Mouse (Mus musculus) gastrocnemius, postnatal 14 days (tissue): Measurements from ENCODE around the gene Crkl. TPM values are rescaled to one million over a fixed set of nuclear protein-coding genes. Genes with fewer than 3 reads are reported as not detected.

Source experiments
- DNase-seq: peaks from one replicate; pipeline ENCODE4 v3.0.0; 2021; ENCODE audit warnings: mixed read lengths
- intact Hi-C: fragments of 180-260 bp; cut with DNase I; formaldehyde crosslinking; loops from one replicate; pipeline ENCODE4 v1.15.1; 2025; ENCODE audit warnings: low total_unique reads
- total RNA-seq, 2 experiments: library from RNA; stranded (reverse); gene quantifications; 2 replicates each; pipeline ENCODE4 v1.2.3; 2021

Crkl gene
- total RNA-seq, 2 experiments from 2014 or later, result 21.0 to 21.2 TPM

DNA sequence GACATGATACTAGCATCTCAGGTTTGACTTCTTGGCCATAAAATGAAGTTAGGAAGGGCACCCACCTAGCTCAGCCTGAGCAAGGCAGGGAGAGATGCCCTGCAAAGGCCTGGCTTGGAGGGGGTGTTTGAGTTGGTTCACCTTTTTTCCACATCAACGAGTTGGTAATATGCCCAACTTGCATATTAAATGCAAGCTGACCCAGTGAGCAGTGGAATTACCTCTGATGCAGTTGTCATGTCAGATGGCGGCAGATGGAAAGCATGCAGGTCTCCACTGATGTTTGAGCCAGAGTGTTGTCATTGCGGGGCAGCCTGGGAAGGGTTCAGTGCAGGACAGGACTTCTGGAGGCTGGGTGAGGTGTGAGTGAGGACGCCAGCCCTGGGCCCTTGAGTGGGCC lies 59.6 kb downstream of the Crkl start:
- intact Hi-C loops, result no loop called here
- DNase-seq, result no peak

DNA sequence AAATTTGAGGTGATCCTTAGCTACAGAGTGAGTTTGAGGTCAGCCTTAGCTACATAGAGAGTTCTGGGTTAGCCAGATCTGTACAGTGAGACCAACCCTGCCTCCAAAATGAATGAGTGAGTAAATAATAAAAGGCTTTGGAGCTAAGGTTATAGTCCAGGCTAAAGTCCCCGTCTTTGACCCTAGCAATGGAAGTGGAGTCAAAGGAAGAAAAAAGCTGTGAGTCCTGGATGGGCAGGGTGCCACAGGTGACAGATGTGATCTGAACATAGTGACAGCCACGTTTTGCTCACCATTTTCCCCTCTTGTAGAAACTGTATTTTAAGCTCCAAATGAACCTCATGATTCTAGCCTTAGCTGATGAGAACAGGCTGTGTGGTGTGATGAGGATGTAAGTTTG lies 67.1 kb downstream of the Crkl start:
- intact Hi-C loops, result no loop called here
- DNase-seq, result no peak

DNA sequence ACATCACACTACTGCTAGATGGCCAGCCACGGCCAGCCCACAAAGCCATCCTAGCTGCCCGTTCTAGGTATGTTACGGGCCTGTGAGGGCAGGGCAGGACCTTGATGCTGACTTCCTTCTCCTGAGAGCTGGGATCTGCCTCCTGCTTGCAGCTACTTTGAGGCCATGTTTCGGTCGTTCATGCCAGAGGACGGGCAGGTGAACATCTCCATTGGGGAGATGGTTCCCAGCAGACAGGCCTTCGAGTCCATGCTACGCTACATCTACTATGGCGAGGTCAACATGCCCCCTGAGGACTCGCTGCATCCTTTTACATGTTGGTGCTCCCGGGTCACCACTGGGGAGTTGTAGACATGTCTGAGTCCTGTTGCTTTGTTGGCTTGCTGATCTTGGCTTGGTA lies 72.4 kb downstream of the Crkl start:
- intact Hi-C loops, result no loop called here
- DNase-seq, result no peak

DNA sequence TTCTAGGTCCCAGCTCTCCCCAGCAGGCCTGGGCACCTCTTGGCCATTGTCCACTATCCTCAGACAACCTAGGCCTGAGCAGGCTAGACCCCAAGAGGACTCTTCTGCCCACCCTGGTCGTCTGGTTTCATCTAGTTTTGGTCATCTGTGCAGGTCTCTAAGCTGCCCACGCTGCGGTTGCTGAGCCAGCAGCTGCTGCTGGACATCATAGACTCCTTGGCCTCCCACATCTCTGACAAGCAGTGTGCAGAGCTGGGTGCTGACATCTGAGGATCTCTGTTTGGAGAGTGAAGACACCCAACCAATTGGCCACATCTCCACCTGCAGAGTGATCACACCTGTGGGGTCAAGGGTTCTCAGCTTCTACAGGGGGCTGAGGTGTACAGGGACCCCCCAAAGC lies 73.7 kb downstream of the Crkl start:
- intact Hi-C loops, result no loop called here
- DNase-seq, result no peak

DNA sequence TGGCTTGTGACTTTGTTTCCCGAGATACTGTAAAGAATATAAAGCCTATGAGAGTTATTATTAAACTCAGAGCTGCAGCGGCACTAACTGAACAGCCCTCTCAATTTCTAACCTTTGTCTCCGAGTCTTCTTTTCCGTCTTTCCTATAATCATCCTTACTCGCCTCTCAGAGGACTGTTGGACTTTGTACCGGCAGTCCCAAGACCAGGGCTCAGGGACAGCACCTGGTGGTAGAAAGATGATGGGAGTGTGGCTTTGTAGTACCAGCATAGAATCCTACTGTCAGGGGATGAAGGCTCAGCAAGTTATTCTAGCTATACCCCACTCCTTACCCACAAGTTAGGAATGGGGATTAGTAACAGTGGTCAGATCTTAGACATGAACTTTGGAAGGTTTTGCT lies 74.4 kb downstream of the Crkl start:
- DNase-seq, result no peak
- intact Hi-C loops, result no loop called here

DNA sequence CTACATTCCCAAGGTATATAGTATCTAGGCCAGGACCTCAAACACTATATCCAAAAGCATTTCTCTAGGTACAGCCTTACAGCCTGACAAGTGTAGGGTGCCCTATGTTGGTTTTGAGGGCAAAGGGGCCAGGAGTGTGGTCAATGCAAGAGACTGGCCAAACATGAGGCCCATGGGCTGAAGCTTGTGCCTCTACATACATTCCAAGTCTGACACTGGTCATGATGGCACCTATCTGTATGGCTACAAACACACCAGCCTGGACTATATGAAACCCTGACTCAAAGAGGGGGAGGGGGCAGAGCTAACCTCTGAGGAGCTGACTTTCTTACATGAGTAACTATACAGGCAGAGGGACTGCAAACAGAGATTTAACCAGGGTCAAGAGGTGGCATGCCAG lies 75.8 kb downstream of the Crkl start:
- intact Hi-C loops, result no loop called here
- DNase-seq, result no peak

DNA sequence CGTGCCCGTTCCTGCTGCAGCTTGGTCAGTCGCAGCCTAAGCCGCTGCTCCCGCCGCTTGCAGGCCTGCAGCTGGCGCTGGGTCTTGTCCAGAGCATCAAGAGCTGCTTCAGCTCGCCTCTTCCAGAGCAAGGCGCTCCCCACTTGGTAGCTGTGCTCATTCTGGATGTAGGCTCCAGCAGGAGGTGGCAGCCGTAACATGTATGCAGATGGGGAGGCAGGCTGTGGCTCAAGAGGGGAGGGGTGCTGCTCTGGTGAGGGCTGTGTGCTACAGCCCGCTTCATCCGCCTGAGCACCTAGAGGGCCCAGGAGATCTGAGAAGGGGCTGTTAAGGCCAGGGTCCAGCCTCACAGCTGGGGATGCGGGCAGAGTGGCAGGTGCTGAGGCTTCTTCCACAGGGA lies 76.5 kb downstream of the Crkl start:
- no peak for DNase-seq
- intact Hi-C loops, result no loop called here

DNA sequence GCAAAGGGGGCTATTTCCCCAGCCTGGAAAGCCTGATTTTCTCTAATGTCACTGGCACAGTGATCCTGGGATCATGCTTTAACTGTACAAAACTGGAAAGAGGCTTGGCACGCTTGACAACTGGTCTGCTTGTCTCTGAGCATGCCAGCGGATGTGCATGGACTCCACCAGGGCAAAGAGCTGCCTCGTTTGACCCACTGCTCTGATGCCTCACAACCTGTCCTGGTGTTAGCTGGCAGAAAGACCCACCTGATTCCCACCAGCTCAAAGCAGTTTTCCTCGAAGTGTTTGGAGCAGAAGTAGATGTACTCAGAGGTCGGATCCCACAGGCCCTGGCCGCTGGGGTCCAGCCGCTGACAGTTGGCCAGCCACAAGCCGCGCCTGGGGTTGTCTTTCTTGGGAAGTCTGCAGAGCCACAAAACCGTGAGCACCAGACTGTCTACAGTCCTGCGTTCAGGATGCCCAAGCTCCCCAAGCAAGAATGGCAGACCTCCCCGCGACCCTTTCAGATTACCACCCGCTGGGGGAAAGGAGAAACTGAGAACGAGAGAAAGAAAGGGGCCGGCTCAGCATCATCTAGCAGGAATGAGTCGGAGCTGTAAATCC lies 78.3 kb downstream of the Crkl start:
- intact Hi-C loops, result no loop called here
- no peak for DNase-seq

DNA sequence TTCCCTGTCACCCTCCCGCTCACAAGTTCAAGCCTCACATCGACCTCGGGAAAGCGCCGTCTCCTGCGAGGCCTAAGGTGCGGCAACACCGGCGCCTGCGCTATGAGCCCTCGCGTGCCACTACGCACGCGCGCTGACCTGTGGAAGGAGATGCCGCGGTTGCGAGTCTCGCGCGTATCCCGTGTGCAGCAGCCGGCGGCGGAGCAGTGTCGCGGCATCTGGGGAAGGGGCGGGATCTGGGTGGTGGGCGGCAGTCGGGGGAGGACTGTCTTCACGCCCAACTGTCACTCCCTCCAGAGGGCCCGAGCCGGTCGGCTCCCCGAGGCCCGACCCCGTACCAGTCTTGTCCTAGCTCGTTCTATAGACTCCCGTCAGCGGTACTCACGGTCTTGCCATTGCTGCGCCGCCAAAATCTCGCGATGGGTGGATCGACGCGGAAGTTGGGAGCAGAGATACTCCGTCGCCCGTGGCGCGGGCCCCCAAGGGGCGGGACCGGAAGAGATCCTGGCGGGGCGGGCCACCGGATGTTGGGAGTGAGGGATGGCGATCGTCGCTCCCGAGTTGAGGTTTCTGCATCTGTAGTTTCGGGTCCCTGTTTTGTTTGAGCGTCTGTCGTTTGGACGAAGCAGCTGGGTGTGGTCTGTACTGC lies 79.0 kb downstream of the Crkl start, which contains the start of gene Thap7:
Gene Thap7, minus strand, starts transcription at position 497 of the 649 bp plus-strand sequence.
- intact Hi-C loops, result no loop called here
- peak; percentile 98 for DNase-seq

DNA sequence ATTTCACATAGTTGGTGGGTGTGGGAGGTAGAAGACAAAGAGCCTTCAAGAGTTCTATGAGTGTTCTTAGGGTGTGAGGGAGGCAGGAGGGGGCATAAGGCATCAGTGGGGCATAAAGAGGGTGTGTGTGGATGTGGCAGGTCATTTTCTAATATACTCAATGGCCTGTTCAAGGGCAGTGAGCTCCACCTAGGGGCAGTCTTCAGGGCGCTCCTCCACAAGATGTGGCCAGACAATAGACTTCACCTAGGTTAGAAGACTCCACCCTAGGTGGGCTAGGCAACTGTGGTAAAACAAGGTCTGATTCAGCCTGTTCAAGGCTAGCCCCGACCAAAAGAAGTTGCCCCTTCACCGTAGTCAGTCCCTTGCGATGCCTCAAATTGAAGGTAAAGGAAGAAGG lies 80.5 kb downstream of the Crkl start:
- intact Hi-C loops, result no loop called here
- no peak for DNase-seq

DNA sequence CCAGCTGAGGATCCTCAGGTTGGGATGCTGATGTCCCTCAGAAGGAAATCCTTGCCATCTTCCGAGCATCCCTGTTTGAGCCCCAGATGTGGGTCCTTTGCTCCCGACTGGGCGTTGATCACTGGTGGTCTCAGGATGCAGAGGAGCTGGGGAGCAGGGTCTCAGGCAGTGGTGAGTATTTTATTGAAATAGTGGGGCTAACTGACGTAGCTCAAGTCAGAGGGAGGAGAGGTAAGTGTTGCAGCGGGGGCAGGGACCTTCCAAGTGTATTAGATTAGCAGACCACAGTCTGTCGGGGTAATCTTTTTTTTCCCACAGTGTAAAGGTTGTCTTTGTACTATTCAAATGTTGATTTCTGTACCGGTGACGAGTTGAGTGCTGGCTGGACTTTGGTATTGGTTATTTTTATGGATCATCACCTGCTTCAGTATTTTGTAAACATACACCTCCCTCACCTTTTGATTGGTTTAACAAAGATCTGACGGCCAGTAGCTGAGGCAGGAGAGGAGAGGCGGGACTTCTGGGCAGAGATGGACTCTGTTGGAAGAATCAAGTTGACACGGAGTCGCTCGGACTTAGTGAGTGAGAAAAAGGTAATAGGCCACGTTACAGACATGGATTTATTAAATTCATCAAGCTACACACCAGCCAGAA lies 81.0 kb downstream of the Crkl start:
- DNase-seq, result no peak
- intact Hi-C loops, result no loop called here

DNA sequence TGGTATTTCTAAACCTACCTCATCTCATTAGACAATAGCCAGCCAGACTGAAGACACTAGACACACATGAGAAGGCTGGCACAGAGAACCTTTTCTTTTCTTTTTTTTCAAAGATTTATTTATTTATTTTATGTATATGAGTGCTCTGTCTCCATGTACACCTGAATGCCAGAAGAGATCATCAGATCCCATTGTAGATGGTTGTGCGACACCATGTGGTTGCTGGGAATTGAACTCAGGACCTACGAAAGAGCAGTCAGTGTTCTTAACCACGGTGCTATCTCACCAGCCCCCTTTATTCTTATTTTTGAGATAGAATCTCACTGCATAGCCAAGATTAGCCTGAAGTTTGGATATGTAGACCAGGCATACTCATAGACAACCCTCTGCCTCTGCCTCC lies 84.8 kb downstream of the Crkl start:
- no peak for DNase-seq
- intact Hi-C loops, result no loop called here

Other genes starting within 250 kb of the Crkl start
- 100 to 1,000 TPM; 144 TPM for gene Ube2l3, start 249.3 kb upstream of the Crkl start, total RNA-seq
- under 1 TPM in 1 of 2 experiments, not detected in 1; 0.10 TPM for gene Rimbp3, start 243.4 kb upstream of the Crkl start, total RNA-seq
- gene Hic2, start 218.4 kb upstream of the Crkl start, total RNA-seq, result 1 to 10 TPM; 1.1 to 1.2 TPM
- 1 to 10 TPM in 1 of 2 experiments, under 1 TPM in 1; 0.96 to 1.2 TPM for gene Tmem191c, start 175.9 kb upstream of the Crkl start, total RNA-seq
- under 1 TPM; 0.29 to 0.72 TPM for gene Serpind1, start 120.6 kb upstream of the Crkl start, total RNA-seq
- 10 to 100 TPM; 12.1 to 12.7 TPM for gene Snap29, start 46.0 kb upstream of the Crkl start, total RNA-seq
- gene Pi4ka, start 45.7 kb upstream of the Crkl start, total RNA-seq, result 10 to 100 TPM; 16.0 to 16.6 TPM
- under 1 TPM in 1 of 2 experiments, not detected in 1; 0.13 TPM for gene Aifm3, start 37.6 kb downstream of the Crkl start, total RNA-seq
- gene Lztr1, start 56.7 kb downstream of the Crkl start, total RNA-seq, result 10 to 100 TPM; 19.0 to 22.0 TPM
- 10 to 100 TPM; 10.6 to 12.5 TPM for gene Thap7, start 79.1 kb downstream of the Crkl start, total RNA-seq
- 1 to 10 TPM; 1.5 to 1.6 TPM for gene Lrrc74b, start 109.3 kb downstream of the Crkl start, total RNA-seq
- gene P2rx6, start 109.9 kb downstream of the Crkl start, total RNA-seq, result 1 to 10 TPM; 6.5 to 7.0 TPM
- 1 to 10 TPM in 1 of 2 experiments, under 1 TPM in 1; 0.97 to 1.3 TPM for gene Slc7a4, start 131.2 kb downstream of the Crkl start, total RNA-seq
- gene Smpd4, start 167.4 kb downstream of the Crkl start, total RNA-seq, result 1 to 10 TPM; 8.4 to 9.1 TPM
- 1 to 10 TPM in 1 of 2 experiments, under 1 TPM in 1; 0.82 to 1.5 TPM for gene Ccdc74a, start 194.5 kb downstream of the Crkl start, total RNA-seq